Mouse (Mus musculus): ENCODE measurements around the gene Cacna1e. TPM values are rescaled to one million over a fixed set of nuclear protein-coding genes. Genes with fewer than 3 reads are reported as not detected.

Cacna1e gene
- polyA plus RNA-seq (2012; rRNA removed; ENCODE audit: low replicate concordance) = 0.98 and 1.4 TPM in 2 replicates

DNA sequence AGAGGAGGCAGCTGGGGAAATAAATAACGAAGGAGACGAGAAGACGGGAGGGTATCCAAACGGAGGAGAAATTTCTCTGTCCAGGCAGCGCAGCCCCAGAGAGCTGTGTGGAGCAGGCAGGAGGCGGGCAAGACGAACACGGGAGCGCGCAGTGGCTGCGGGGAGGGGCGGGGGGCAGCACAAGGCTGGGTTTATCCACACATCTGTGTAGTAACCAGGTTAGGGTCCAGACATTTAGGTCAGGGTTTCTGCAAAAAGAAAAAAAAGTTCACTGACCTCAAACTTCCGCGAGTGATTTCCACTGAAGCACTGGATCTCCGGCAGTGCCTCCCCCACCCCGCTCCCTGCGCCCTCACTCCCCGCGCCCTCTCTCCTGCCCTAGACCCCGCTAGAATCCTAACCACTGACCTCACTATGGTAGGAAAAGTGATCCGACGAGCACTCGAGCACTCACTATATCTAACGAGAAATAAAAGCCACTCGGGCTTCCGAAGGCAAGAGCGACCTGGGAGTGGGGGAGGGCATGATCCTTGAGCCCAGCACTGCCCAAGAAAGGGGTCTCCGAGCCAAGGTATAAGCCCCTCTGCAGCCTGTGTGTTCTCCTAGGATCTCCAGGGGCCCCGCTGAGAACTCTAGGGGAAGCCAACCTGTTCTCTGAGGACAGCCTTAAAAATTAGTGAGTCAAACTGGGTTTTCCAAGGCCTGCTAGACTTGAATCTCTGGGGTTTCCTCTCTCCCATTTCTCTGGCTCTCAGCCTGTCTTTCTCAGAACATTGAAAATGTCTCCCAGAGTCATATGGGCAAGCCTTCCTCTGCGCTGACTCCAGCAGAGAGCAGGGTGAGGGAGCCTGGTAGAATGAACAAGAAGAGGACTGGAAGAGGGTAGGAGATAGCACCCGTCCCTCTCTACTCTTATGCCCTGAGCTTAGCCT, at the start of gene Cacna1e:
Cacna1e (minus strand) TSS at position 227 of the 932 bp plus-strand sequence.

Other genes starting within 250 kb of the Cacna1e start
- 18.5 and 62.4 TPM in 2 replicates for gene Ier5, start 215.1 kb upstream of the Cacna1e start, polyA plus RNA-seq (2012; rRNA removed; ENCODE audit: low replicate concordance)